Mouse (Mus musculus): Measurements from ENCODE around the gene Pfkfb3. TPM values are rescaled to one million over a fixed set of nuclear protein-coding genes. Genes with fewer than 3 reads are reported as not detected.
"Not testable (repeated sequence)": the region's sequence is repeated elsewhere in the genome, so short reads cannot be mapped to it uniquely, and the experiment has no call there.

The Pfkfb3 gene
- polyA plus RNA-seq, 1 experiment from 2014 or later, result 10.7 TPM

GRCm38 (mm10) chr2:11544342-11544741 lies 9.5 kb downstream of the Pfkfb3 start:
- 81% methylated on average over 5 of the region's 5 CpGs for WGBS
- Histone ChIP-seq H3K36me3 (no peaks in the 10 kb centered on the region), H3K4me1 (no peaks in the 10 kb centered on the region), H3K27me3 (ENCODE audit: low read depth, poor library complexity, severe bottlenecking) (peaks cover under 1% of the 10 kb centered on the region; the same call in 1 of the 2 replicates), H3K4me3 (no peak overlapping the region), H3K9me3 (replicated peaks) (no peaks in the 10 kb centered on the region), H3K27ac (no peak overlapping the region)
- DNase-seq (ENCODE audit: low spot score), result no peak

GRCm38 (mm10) chr2:11543158-11543557 lies 10.7 kb downstream of the Pfkfb3 start:
- no peaks in the 10 kb centered on the region for H3K9me3 ChIP-seq (replicated peaks)
- no peaks in the 10 kb centered on the region for H3K36me3 ChIP-seq
- no peak for DNase-seq (ENCODE audit: low spot score)
- no peaks in the 10 kb centered on the region for H3K27me3 ChIP-seq (ENCODE audit: low read depth, poor library complexity, severe bottlenecking)
- H3K4me1 ChIP-seq, result no peaks in the 10 kb centered on the region
- 77% methylated on average over 7 of the region's 7 CpGs for WGBS
- no peak overlapping the region for H3K4me3 ChIP-seq
- no peak overlapping the region for H3K27ac ChIP-seq

GRCm38 (mm10) chr2:11542640-11543039 lies 11.2 kb downstream of the Pfkfb3 start:
- H3K27me3 ChIP-seq (ENCODE audit: low read depth, poor library complexity, severe bottlenecking), result no peaks in the 10 kb centered on the region
- no peaks in the 10 kb centered on the region for H3K4me1 ChIP-seq
- no peaks in the 10 kb centered on the region for H3K36me3 ChIP-seq
- H3K9me3 ChIP-seq (replicated peaks), result no peaks in the 10 kb centered on the region
- H3K4me3 ChIP-seq, result no peak overlapping the region
- H3K27ac ChIP-seq, result no peak overlapping the region
- peak; percentile 53 for DNase-seq (ENCODE audit: low spot score)
- 94% methylated on average over 1 of the region's 1 CpGs for WGBS

GRCm38 (mm10) chr2:11542121-11542520 lies 11.8 kb downstream of the Pfkfb3 start:
- H3K9me3 ChIP-seq (replicated peaks), result no peaks in the 10 kb centered on the region
- no peak overlapping the region for H3K4me3 ChIP-seq
- no peak overlapping the region for H3K27ac ChIP-seq
- no peaks in the 10 kb centered on the region for H3K27me3 ChIP-seq (ENCODE audit: low read depth, poor library complexity, severe bottlenecking)
- no peak for DNase-seq (ENCODE audit: low spot score)
- 89% methylated on average over 1 of the region's 1 CpGs for WGBS
- H3K36me3 ChIP-seq, result no peaks in the 10 kb centered on the region
- no peaks in the 10 kb centered on the region for H3K4me1 ChIP-seq

- not testable (repeated sequence) for DNase-seq (ENCODE audit: low spot score); H3K9me3 ChIP-seq (replicated peaks)
- WGBS, result 70% methylated on average over 1 of the region's 1 CpGs
Observed at GRCm38 (mm10) chr2:11541528-11541927, 12.3 kb downstream of the Pfkfb3 start.

GRCm38 (mm10) chr2:11535966-11536365 lies 17.9 kb downstream of the Pfkfb3 start:
- Histone ChIP-seq H3K9me3 (replicated peaks) (no peaks in the 10 kb centered on the region), H3K36me3 (no peaks in the 10 kb centered on the region), H3K27me3 (ENCODE audit: low read depth, poor library complexity, severe bottlenecking) (no peaks in the 10 kb centered on the region), H3K4me3 (peak overlapping the region; percentile 54), H3K27ac (no peak overlapping the region), H3K4me1 (peaks cover 3% of the 10 kb centered on the region; the same call in 1 of the 2 replicates)
- no peak for DNase-seq (ENCODE audit: low spot score)
- WGBS, result 70% methylated on average over 8 of the region's 8 CpGs

More at GRCm38 (mm10) chr2:11541528-11541927, 12.3 kb downstream of the Pfkfb3 start:
- not testable (repeated sequence) for H3K27me3 ChIP-seq (ENCODE audit: low read depth, poor library complexity, severe bottlenecking); H3K27ac ChIP-seq; H3K4me1 ChIP-seq; H3K36me3 ChIP-seq; H3K4me3 ChIP-seq

GRCm38 (mm10) chr2:11535412-11535928 lies 18.4 kb downstream of the Pfkfb3 start:
- Histone ChIP-seq H3K4me3 (peak overlapping the region; percentile 54), H3K27ac (peak overlapping the region; percentile 80), H3K4me1 (peaks cover 3% of the 10 kb centered on the region; the same call in 1 of the 2 replicates), H3K9me3 (replicated peaks) (no peaks in the 10 kb centered on the region), H3K36me3 (no peaks in the 10 kb centered on the region), H3K27me3 (ENCODE audit: low read depth, poor library complexity, severe bottlenecking) (no peaks in the 10 kb centered on the region)
- DNase-seq (ENCODE audit: low spot score), result peak; percentile 89
- WGBS, result under 1% methylated on average over 32 of the region's 32 CpGs

GRCm38 (mm10) chr2:11534826-11535225 lies 19.1 kb downstream of the Pfkfb3 start:
- Histone ChIP-seq H3K4me1 (peaks cover 3% of the 10 kb centered on the region; the same call in 1 of the 2 replicates), H3K36me3 (no peaks in the 10 kb centered on the region), H3K4me3 (peak overlapping the region; percentile 54), H3K27me3 (ENCODE audit: low read depth, poor library complexity, severe bottlenecking) (no peaks in the 10 kb centered on the region), H3K9me3 (replicated peaks) (no peaks in the 10 kb centered on the region), H3K27ac (peak overlapping the region; percentile 80; the same call in 1 of the 2 replicates)
- 37% methylated on average over 10 of the region's 10 CpGs for WGBS
- DNase-seq (ENCODE audit: low spot score), result no peak

- Histone ChIP-seq H3K36me3 (no peaks in the 10 kb centered on the region), H3K27me3 (ENCODE audit: low read depth, poor library complexity, severe bottlenecking) (no peaks in the 10 kb centered on the region), H3K4me1 (no peaks in the 10 kb centered on the region; the same call in 1 of the 2 replicates), H3K27ac (no peak overlapping the region), H3K4me3 (no peak overlapping the region), H3K9me3 (replicated peaks) (no peaks in the 10 kb centered on the region)
- no peak for DNase-seq (ENCODE audit: low spot score)
- WGBS, result 86% methylated on average over 6 of the region's 6 CpGs
Observed at GRCm38 (mm10) chr2:11530101-11530500, 23.8 kb downstream of the Pfkfb3 start.

GRCm38 (mm10) chr2:11526063-11526462 lies 27.8 kb downstream of the Pfkfb3 start:
- DNase-seq (ENCODE audit: low spot score), result no peak
- Histone ChIP-seq H3K9me3 (replicated peaks) (no peaks in the 10 kb centered on the region), H3K4me1 (peaks cover 5% of the 10 kb centered on the region; the same call in 1 of the 2 replicates), H3K36me3 (no peaks in the 10 kb centered on the region), H3K27ac (no peak overlapping the region), H3K4me3 (no peak overlapping the region), H3K27me3 (ENCODE audit: low read depth, poor library complexity, severe bottlenecking) (no peaks in the 10 kb centered on the region)
- 69% methylated on average over 5 of the region's 5 CpGs for WGBS

GRCm38 (mm10) chr2:11524736-11525135 lies 29.1 kb downstream of the Pfkfb3 start:
- 81% methylated on average over 6 of the region's 6 CpGs for WGBS
- H3K27me3 ChIP-seq (ENCODE audit: low read depth, poor library complexity, severe bottlenecking), result no peaks in the 10 kb centered on the region
- no peaks in the 10 kb centered on the region for H3K9me3 ChIP-seq (replicated peaks)
- no peak overlapping the region for H3K4me3 ChIP-seq
- DNase-seq (ENCODE audit: low spot score), result no peak
- H3K27ac ChIP-seq, result no peak overlapping the region
- H3K36me3 ChIP-seq, result no peaks in the 10 kb centered on the region
- H3K4me1 ChIP-seq, result peaks cover 5% of the 10 kb centered on the region; the same call in 1 of the 2 replicates

GRCm38 (mm10) chr2:11521758-11522157 lies 32.1 kb downstream of the Pfkfb3 start:
- H3K9me3 ChIP-seq (replicated peaks), result no peaks in the 10 kb centered on the region
- H3K27ac ChIP-seq, result no peak overlapping the region
- H3K4me1 ChIP-seq, result peaks cover 5% of the 10 kb centered on the region; the same call in 1 of the 2 replicates
- WGBS, result 87% methylated on average over 7 of the region's 7 CpGs
- H3K4me3 ChIP-seq, result no peak overlapping the region
- no peaks in the 10 kb centered on the region for H3K27me3 ChIP-seq (ENCODE audit: low read depth, poor library complexity, severe bottlenecking)
- H3K36me3 ChIP-seq, result no peaks in the 10 kb centered on the region
- DNase-seq (ENCODE audit: low spot score), result no peak

GRCm38 (mm10) chr2:11520786-11521185 lies 33.1 kb downstream of the Pfkfb3 start:
- H3K4me3 ChIP-seq, result no peak overlapping the region
- no peak for DNase-seq (ENCODE audit: low spot score)
- 79% methylated on average over 9 of the region's 9 CpGs for WGBS
- H3K36me3 ChIP-seq, result no peaks in the 10 kb centered on the region
- H3K27ac ChIP-seq, result no peak overlapping the region
- H3K4me1 ChIP-seq, result peaks cover 5% of the 10 kb centered on the region; the same call in 1 of the 2 replicates
- H3K9me3 ChIP-seq (replicated peaks), result no peaks in the 10 kb centered on the region
- H3K27me3 ChIP-seq (ENCODE audit: low read depth, poor library complexity, severe bottlenecking), result no peaks in the 10 kb centered on the region

- H3K36me3 ChIP-seq, result no peaks in the 10 kb centered on the region
- H3K4me1 ChIP-seq, result no peaks in the 10 kb centered on the region
- WGBS, result 89% methylated on average over 3 of the region's 3 CpGs
- no peak overlapping the region for H3K27ac ChIP-seq
- no peak overlapping the region for H3K4me3 ChIP-seq
- no peaks in the 10 kb centered on the region for H3K27me3 ChIP-seq (ENCODE audit: low read depth, poor library complexity, severe bottlenecking)
- H3K9me3 ChIP-seq (replicated peaks), result no peaks in the 10 kb centered on the region
- no peak for DNase-seq (ENCODE audit: low spot score)
Observed at GRCm38 (mm10) chr2:11515828-11516227, 38.0 kb downstream of the Pfkfb3 start.
